In genomic region chr13:114855573-114856268, GRCm38 (mm10) we compare ENCODE assay signal across 9 mouse cellular contexts. TPM values are rescaled to one million over a fixed set of nuclear protein-coding genes. Genes with fewer than 3 reads are reported as not detected.
DNase-seq lines count a peak whose midpoint lies in the region; ATAC-seq and TF ChIP-seq lines count a peak whose summit lies in the region.
"Had no signal": no experiment of that assay in that cellular context is flagged by ENCODE, and none has a peak within 500 bp of the region (broad histone marks: within the 10 kb centered on the region; RNA-seq: fewer than 3 reads in every experiment).

No protein-coding gene starts in this region.

- no peaks in the 10 kb centered on the region for H3K27me3 ChIP-seq in cerebellum, adult 2 months (ENCODE audit: control insufficient read depth, insufficient read depth, low read length)
- no peaks in the 10 kb centered on the region; the same call in 1 of the 2 replicates for H3K27me3 ChIP-seq in hindbrain, embryonic 16.5 days (replicated peaks; ENCODE audit: control insufficient read depth, insufficient read depth, low read length)
- no peaks in the 10 kb centered on the region for H3K27me3 ChIP-seq in intestine, postnatal 0 days (replicated peaks; ENCODE audit: control insufficient read depth, insufficient read depth, low read length)
- H3K27me3 ChIP-seq: liver, embryonic 15.5 days had no signal

- DNase-seq in adrenal gland, adult 2 months: peak; percentile 7
- DNase-seq in adrenal gland, postnatal 14 days: no peak
- peak; percentile 42 to 59 for DNase-seq in cerebellum, adult 2 months
- peak; percentile 37 for DNase-seq in gastrocnemius, postnatal 10 days
- no peak for DNase-seq in right cerebral cortex, adult 2 months (ENCODE audit: low spot score in 2 of 2)
- DNase-seq in urinary bladder, postnatal 25 days (ENCODE audit: low spot score): no peak

- H3K4me3 ChIP-seq in cerebellum, adult 2 months (replicated peaks; ENCODE audit: insufficient read depth, low read depth, low read length): no peak overlapping the region
- H3K4me3 ChIP-seq in hindbrain, embryonic 16.5 days (ENCODE audit: low read length): peak overlapping the region; percentile 19; the same call in 1 of the 2 replicates
- no peak overlapping the region for H3K4me3 ChIP-seq in intestine, postnatal 0 days (ENCODE audit: low read depth, low read length)
- H3K4me3 ChIP-seq: liver, embryonic 15.5 days had no signal

- no peaks in the 10 kb centered on the region for H3K4me1 ChIP-seq in cerebellum, adult 2 months (ENCODE audit: control insufficient read depth, insufficient read depth, low read length)
- H3K4me1 ChIP-seq in hindbrain, embryonic 16.5 days (ENCODE audit: control insufficient read depth, insufficient read depth, low read depth, low read length): no peaks in the 10 kb centered on the region; the same call in 1 of the 2 replicates
- H3K4me1 ChIP-seq in intestine, postnatal 0 days (replicated peaks; ENCODE audit: control insufficient read depth, insufficient read depth, low read length): 0 out of 2 replicates have a peak, but pooled peaks cover 3% of the 10 kb centered on the region
- H3K4me1 ChIP-seq: liver, embryonic 15.5 days had no signal

- WGBS in cerebellum, adult 2 months: 10% methylated on average over 15 of the region's 15 CpGs
- WGBS in hindbrain, embryonic 16.5 days: 18% methylated on average over 15 of the region's 15 CpGs
- WGBS in intestine, postnatal 0 days: 48% methylated on average over 15 of the region's 15 CpGs

- H3K9me3 ChIP-seq in hindbrain, embryonic 16.5 days (ENCODE audit: control insufficient read depth, low read length): no peaks in the 10 kb centered on the region
- H3K9me3 ChIP-seq in intestine, postnatal 0 days (ENCODE audit: control insufficient read depth): no peaks in the 10 kb centered on the region
- H3K9me3 ChIP-seq: liver, embryonic 15.5 days had no signal

- peak; percentile 67 for ATAC-seq in hindbrain, embryonic 16.5 days
- ATAC-seq in intestine, postnatal 0 days: no peak

- TF ChIP-seq POLR2A in cerebellum, adult 2 months (IDR thresholded peaks at IDR 0.05; ENCODE audit: borderline replicate concordance, insufficient read depth, low read length): no peak

- H3K27ac ChIP-seq in cerebellum, adult 2 months (ENCODE audit: insufficient read depth, low read length): no peak overlapping the region
- H3K27ac ChIP-seq in hindbrain, embryonic 16.5 days (ENCODE audit: low read depth, low read length): no peak overlapping the region
- no peak overlapping the region for H3K27ac ChIP-seq in intestine, postnatal 0 days (ENCODE audit: low read depth, low read length)
- H3K27ac ChIP-seq: liver, embryonic 15.5 days had no signal

- no peaks in the 10 kb centered on the region for H3K36me3 ChIP-seq in hindbrain, embryonic 16.5 days (ENCODE audit: control insufficient read depth, insufficient read depth, low read length)
- 0 out of 2 replicates have a peak, but pooled peaks cover 14% of the 10 kb centered on the region for H3K36me3 ChIP-seq in intestine, postnatal 0 days (ENCODE audit: control insufficient read depth, insufficient read depth)
- H3K36me3 ChIP-seq: liver, embryonic 15.5 days had no signal

- peak overlapping the region; percentile 22; the same call in 1 of the 2 replicates for H3K9ac ChIP-seq in hindbrain, embryonic 16.5 days (ENCODE audit: low read depth, low read length)
- H3K9ac ChIP-seq in intestine, postnatal 0 days (ENCODE audit: low read depth, low read length): no peak overlapping the region
- H3K9ac ChIP-seq: liver, embryonic 15.5 days had no signal

- H3K4me2 ChIP-seq in hindbrain, embryonic 16.5 days (ENCODE audit: low read length): peak overlapping the region; percentile 51
- no peak overlapping the region for H3K4me2 ChIP-seq in intestine, postnatal 0 days (replicated peaks; ENCODE audit: low read depth)
- H3K4me2 ChIP-seq: liver, embryonic 15.5 days had no signal

- no peak for TF ChIP-seq CTCF in cerebellum, adult 2 months (IDR thresholded peaks at IDR 0.05; ENCODE audit: borderline replicate concordance, insufficient read depth, low read depth, low read length)
- no peak for TF ChIP-seq CTCF in intestine, postnatal 0 days (IDR thresholded peaks at IDR 0.05; ENCODE audit: low read depth)

RNA-seq across cellular contexts. Expression of gene Mocs2, which starts 37.7 kb away (rescaled TPM):
- total RNA-seq in adrenal gland, adult 2 months (2021): 100 to 1,000 TPM; 155 to 161 TPM
- 8.0 and 8.9 TPM in 2 replicates for polyA plus RNA-seq in adrenal gland, adult 2 months (2012; rRNA removed)
- 177 and 191 TPM in 2 replicates for total RNA-seq in adrenal gland, postnatal 14 days (2021)
- 84.4 and 91.4 TPM in 2 replicates for polyA plus RNA-seq in cerebellum, adult 2 months (2012; rRNA removed)
- total RNA-seq in gastrocnemius, postnatal 10 days (2021): 10 to 100 TPM; 45.1 to 46.7 TPM
- 136 and 144 TPM in 2 replicates for polyA plus RNA-seq in hindbrain, embryonic 16.5 days (2015; fragmentation: Nextera tagmentation; extraction: Ambion mirVana)
- 215 and 221 TPM in 2 replicates for polyA plus RNA-seq in intestine, postnatal 0 days (2015; fragmentation: Nextera tagmentation; extraction: Ambion mirVana)

Comparison
In these comparisons a context has a peak if more than half of its experiments do, and no peak if none do; other contexts are left out.
1. DNase-seq: peak in adrenal gland, adult 2 months (single experiment), cerebellum, adult 2 months (2 of 2) and gastrocnemius, postnatal 10 days (single experiment); none in adrenal gland, postnatal 14 days (single experiment), right cerebral cortex, adult 2 months (0 of 2) and urinary bladder, postnatal 25 days (single experiment).